Mouse (Mus musculus) lung, embryonic 15.5 days (tissue): Measurements from ENCODE around the gene Nat8l. TPM values are rescaled to one million over a fixed set of nuclear protein-coding genes. Genes with fewer than 3 reads are reported as not detected.

Source experiments
- ATAC-seq: fragments of 200-750 bp; cut with Nextera tagmentation; 2 replicates; pipeline ENCODE4 v1.8.0; 2017; ENCODE audit warnings: moderate number of reproducible peaks, borderline replicate concordance; ENCODE audit not compliant: low FRiP score, low TSS enrichment; ENCODE audit errors: extremely low read depth
- H3K27ac ChIP-seq: fragments of 300-500 bp; sonication (generic); 2 replicates; pipeline ENCODE4 v1.5.1; 2015; ENCODE audit warnings: moderate library complexity, mild to moderate bottlenecking, inconsistent platforms
- H3K27me3 ChIP-seq: fragments of 300-500 bp; sonication (generic); 2 replicates; pipeline ENCODE4 v1.6.1; 2015; ENCODE audit warnings: inconsistent platforms
- H3K36me3 ChIP-seq: fragments of 300-500 bp; sonication (generic); 2 replicates; pipeline ENCODE4 v1.6.1; 2015; ENCODE audit warnings: inconsistent platforms
- H3K4me1 ChIP-seq: fragments of 300-500 bp; sonication (generic); 2 replicates; pipeline ENCODE4 v1.6.1; 2015; ENCODE audit warnings: inconsistent platforms
- H3K4me2 ChIP-seq: fragments of 300-500 bp; sonication (generic); 2 replicates; pipeline ENCODE4 v1.6.1; 2015; ENCODE audit warnings: inconsistent platforms, mild to moderate bottlenecking, moderate library complexity
- H3K4me3 ChIP-seq: fragments of 300-500 bp; sonication (generic); 2 replicates; pipeline ENCODE4 v1.5.1; 2015; ENCODE audit warnings: mild to moderate bottlenecking, inconsistent platforms
- H3K9ac ChIP-seq: fragments of 300-500 bp; sonication (generic); 2 replicates; pipeline ENCODE4 v1.6.1; 2015; ENCODE audit warnings: inconsistent platforms
- H3K9me3 ChIP-seq: fragments of 300-500 bp; sonication (generic); 2 replicates; pipeline ENCODE4 v1.6.1; 2016; ENCODE audit warnings: inconsistent platforms
- WGBS: fragments of 180-500 bp; shearing (Covaris S2); methylation state at CpG from one replicate; pipeline ENCODE4 v1.1.7; 2015; 5-methylcytosine and 5-hydroxymethylcytosine counted together
- polyA plus RNA-seq: library from polyadenylated mRNA; unstranded; fragments of >200 nt; fragmentation: Nextera tagmentation; extraction: Ambion mirVana; gene quantifications from 2 replicates; pipeline ENCODE4 v1.2.1, GENCODE M21; 2015

Nat8l gene
- polyA plus RNA-seq, 1 experiment from 2014 or later, result 0.16 TPM

- H3K36me3 ChIP-seq, result no peaks in the 10 kb centered on the region
- H3K27me3 ChIP-seq, result no peaks in the 10 kb centered on the region
- H3K9ac ChIP-seq, result no peak overlapping the region
- H3K9me3 ChIP-seq, result no peaks in the 10 kb centered on the region
- H3K4me1 ChIP-seq, result no peaks in the 10 kb centered on the region
- H3K27ac ChIP-seq, result no peak overlapping the region
- H3K4me3 ChIP-seq, result no peak overlapping the region
- ATAC-seq, result no peak; the same call in 1 of the 2 replicates
- 72% methylated on average over 4 of the region's 4 CpGs for WGBS
- H3K4me2 ChIP-seq, result no peak overlapping the region
These were observed 11.7 kb downstream of the Nat8l start for GRCm38 (mm10) chr5:34007392-34007941.

GRCm38 (mm10) chr5:34014652-34015051 lies 18.9 kb downstream of the Nat8l start:
- no peak for ATAC-seq
- Histone ChIP-seq H3K4me1 (no peaks in the 10 kb centered on the region), H3K4me2 (no peak overlapping the region), H3K4me3 (no peak overlapping the region), H3K27ac (no peak overlapping the region), H3K36me3 (no peaks in the 10 kb centered on the region), H3K27me3 (no peaks in the 10 kb centered on the region), H3K9me3 (no peaks in the 10 kb centered on the region), H3K9ac (no peak overlapping the region)
- 67% methylated on average over 1 of the region's 1 CpGs for WGBS

- Histone ChIP-seq H3K4me2 (no peak overlapping the region), H3K9me3 (no peaks in the 10 kb centered on the region), H3K4me3 (no peak overlapping the region), H3K36me3 (no peaks in the 10 kb centered on the region), H3K4me1 (no peaks in the 10 kb centered on the region), H3K27me3 (no peaks in the 10 kb centered on the region), H3K27ac (no peak overlapping the region), H3K9ac (no peak overlapping the region)
- WGBS, result 72% methylated on average over 4 of the region's 4 CpGs
- no peak for ATAC-seq
These were observed 23.2 kb downstream of the Nat8l start for GRCm38 (mm10) chr5:34018968-34019367.

GRCm38 (mm10) chr5:34030101-34030500 lies 34.3 kb downstream of the Nat8l start:
- no peaks in the 10 kb centered on the region for H3K9me3 ChIP-seq
- no peaks in the 10 kb centered on the region for H3K36me3 ChIP-seq
- H3K27ac ChIP-seq, result no peak overlapping the region
- H3K4me3 ChIP-seq, result no peak overlapping the region
- H3K27me3 ChIP-seq, result no peaks in the 10 kb centered on the region
- H3K4me2 ChIP-seq, result no peak overlapping the region
- H3K4me1 ChIP-seq, result no peaks in the 10 kb centered on the region
- ATAC-seq, result no peak
- H3K9ac ChIP-seq, result no peak overlapping the region
- 61% methylated on average over 4 of the region's 4 CpGs for WGBS

GRCm38 (mm10) chr5:34031022-34031421 lies 35.2 kb downstream of the Nat8l start:
- H3K27me3 ChIP-seq, result no peaks in the 10 kb centered on the region
- no peaks in the 10 kb centered on the region for H3K9me3 ChIP-seq
- 61% methylated on average over 6 of the region's 6 CpGs for WGBS
- no peak overlapping the region for H3K9ac ChIP-seq
- no peaks in the 10 kb centered on the region for H3K36me3 ChIP-seq
- no peak overlapping the region for H3K4me3 ChIP-seq
- no peak for ATAC-seq
- no peak overlapping the region for H3K4me2 ChIP-seq
- H3K27ac ChIP-seq, result no peak overlapping the region
- no peaks in the 10 kb centered on the region for H3K4me1 ChIP-seq

GRCm38 (mm10) chr5:34032520-34032919 lies 36.7 kb downstream of the Nat8l start:
- no peaks in the 10 kb centered on the region for H3K4me1 ChIP-seq
- no peak for ATAC-seq
- WGBS, result 45% methylated on average over 3 of the region's 3 CpGs
- no peak overlapping the region for H3K9ac ChIP-seq
- H3K4me3 ChIP-seq, result no peak overlapping the region
- no peaks in the 10 kb centered on the region for H3K27me3 ChIP-seq
- no peak overlapping the region for H3K4me2 ChIP-seq
- H3K36me3 ChIP-seq, result no peaks in the 10 kb centered on the region
- H3K27ac ChIP-seq, result no peak overlapping the region
- no peaks in the 10 kb centered on the region for H3K9me3 ChIP-seq

Other genes with a start within 250 kb of the Nat8l start
- gene Letm1, start 213.2 kb upstream of the Nat8l start, polyA plus RNA-seq, result 46.4 and 47.1 TPM in 2 replicates
- gene Nsd2, start 175.3 kb upstream of the Nat8l start, polyA plus RNA-seq, result 51.0 and 55.5 TPM in 2 replicates
- gene Nelfa, start 59.6 kb upstream of the Nat8l start, polyA plus RNA-seq, result 52.7 and 54.3 TPM in 2 replicates
- gene Gm1673, start 12.6 kb upstream of the Nat8l start, polyA plus RNA-seq, result 68.6 and 71.4 TPM in 2 replicates
- 0.60 and 1.2 TPM in 2 replicates for gene Poln, start 173.5 kb downstream of the Nat8l start, polyA plus RNA-seq
- gene Haus3, start 173.5 kb downstream of the Nat8l start, polyA plus RNA-seq, result 42.2 and 43.9 TPM in 2 replicates
- gene Mxd4, start 191.7 kb downstream of the Nat8l start, polyA plus RNA-seq, result 44.5 and 50.0 TPM in 2 replicates